Mouse (Mus musculus) embryonic fibroblast, embryonic 13.5 days (primary cell): Measurements from ENCODE around the gene Sept6. TPM values are rescaled to one million over a fixed set of nuclear protein-coding genes. Genes with fewer than 3 reads are reported as not detected.

ENCODE experiments used
- H3K27ac ChIP-seq: 2 replicates; pipeline ENCODE4 v1.5.1; 2012; ENCODE audit warnings: low read length, control low read depth, inconsistent platforms; ENCODE audit not compliant: insufficient read depth
- H3K4me1 ChIP-seq: 2 replicates; pipeline ENCODE4 v1.6.1; 2011; ENCODE audit warnings: low read length; ENCODE audit not compliant: control insufficient read depth, insufficient read depth
- H3K4me3 ChIP-seq: 2 replicates; pipeline ENCODE4 v1.5.1; 2011; ENCODE audit warnings: mild to moderate bottlenecking, control low read depth, low read length; ENCODE audit not compliant: insufficient read depth
- CTCF ChIP-seq: IDR thresholded peaks from 2 replicates; pipeline ENCODE4 v1.5.1; 2011; ENCODE audit warnings: mild to moderate bottlenecking, control low read depth, low read length, moderate library complexity, borderline replicate concordance; ENCODE audit not compliant: insufficient read depth
- POLR2A ChIP-seq: IDR thresholded peaks from 2 replicates; pipeline ENCODE4 v1.6.1; 2011; ENCODE audit warnings: low read depth, mild to moderate bottlenecking, control low read depth, low read length, moderate library complexity
- polyA plus RNA-seq: library from polyadenylated mRNA; stranded (reverse); fragments of >200 nt; gene quantifications from 2 replicates; pipeline ENCODE4 v1.2.4, GENCODE M21; 2011; ENCODE audit warnings: low read depth; ENCODE audit not compliant: missing spikeins, insufficient read length

Gene Sept6
- polyA plus RNA-seq, 1 experiment, result 29.6 TPM

DNA sequence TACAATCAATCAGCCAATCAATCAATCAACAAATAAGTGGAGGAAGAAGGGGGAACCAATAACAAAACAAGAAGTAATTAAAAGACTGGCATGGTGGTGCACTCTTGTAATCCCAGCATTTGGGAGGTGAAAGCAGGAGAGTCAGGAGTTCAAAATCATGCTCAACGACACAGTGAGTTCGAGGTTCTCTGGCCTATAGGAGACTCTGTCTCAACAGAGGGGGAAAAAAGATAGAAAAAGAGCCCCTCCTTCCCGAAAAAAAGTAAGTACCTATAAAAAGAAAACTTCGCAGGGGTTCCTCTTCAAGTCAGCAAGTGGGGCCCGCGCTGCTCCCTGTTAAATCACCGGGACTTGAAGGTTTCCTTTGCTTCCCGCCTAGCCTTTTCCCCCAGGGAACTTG lies 117.8 kb downstream of the Sept6 start, which contains the start of the genes Ube2a and C330007P06Rik:
TSS of gene Ube2a (plus strand) at position 136 of the 400 bp plus-strand sequence.
TSS of gene C330007P06Rik (minus strand) at position 347 of the 400 bp plus-strand sequence.
- TF ChIP-seq POLR2A (no peak), CTCF (no peak)
- H3K27ac ChIP-seq, result no peak within 1 kb of the TSS; the same call in 1 of the 2 replicates
- peak within 1 kb of the TSS; percentile 91 for H3K4me3 ChIP-seq
- H3K4me1 ChIP-seq, result no peaks in the 10 kb centered on the region

- Histone ChIP-seq H3K4me3 (no peak overlapping the region), H3K4me1 (no peaks in the 10 kb centered on the region), H3K27ac (no peak overlapping the region)
- TF ChIP-seq CTCF, result no peak
- TF ChIP-seq POLR2A, result no peak
Observed at GRCm38 (mm10) chrX:36870372-36870771, 121.2 kb downstream of the Sept6 start.

DNA sequence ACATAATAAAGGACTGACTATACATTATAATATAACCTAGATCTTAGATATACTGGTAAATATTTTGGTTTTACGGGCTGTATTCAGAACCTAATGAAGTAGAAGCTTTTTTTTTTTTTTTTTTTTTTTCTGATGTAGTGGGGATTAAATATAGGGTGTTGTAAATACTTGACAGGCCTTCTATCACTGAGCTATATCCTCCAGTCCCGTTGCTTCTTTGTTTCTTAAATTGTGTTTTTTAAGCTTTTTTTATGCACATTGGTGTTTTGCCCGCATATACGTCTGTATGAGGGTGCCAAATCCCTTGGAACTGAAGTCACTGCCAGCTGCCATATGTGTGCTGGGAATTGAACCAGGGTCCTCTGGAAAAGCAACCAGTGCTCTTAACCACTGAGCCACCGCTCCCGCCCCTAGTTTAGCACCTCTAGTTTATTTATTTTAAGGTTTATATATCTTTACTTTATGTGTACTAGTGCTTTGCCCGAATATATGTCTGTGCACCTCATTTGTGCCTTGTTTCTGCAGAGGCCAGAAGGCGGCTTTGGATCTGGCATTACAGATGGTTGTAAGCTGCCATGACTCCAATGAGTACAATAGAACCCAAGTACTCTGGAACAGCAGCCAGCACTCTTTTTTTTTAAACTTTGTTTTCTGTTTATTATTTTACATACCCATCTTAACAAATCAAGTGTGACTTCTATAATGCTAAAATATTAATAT lies 126.8 kb downstream of the Sept6 start:
- Histone ChIP-seq H3K4me3 (no peak overlapping the region; the same call in 1 of the 2 replicates), H3K4me1 (no peaks in the 10 kb centered on the region), H3K27ac (no peak overlapping the region)
- TF ChIP-seq CTCF, result no peak
- TF ChIP-seq POLR2A, result no peak

DNA sequence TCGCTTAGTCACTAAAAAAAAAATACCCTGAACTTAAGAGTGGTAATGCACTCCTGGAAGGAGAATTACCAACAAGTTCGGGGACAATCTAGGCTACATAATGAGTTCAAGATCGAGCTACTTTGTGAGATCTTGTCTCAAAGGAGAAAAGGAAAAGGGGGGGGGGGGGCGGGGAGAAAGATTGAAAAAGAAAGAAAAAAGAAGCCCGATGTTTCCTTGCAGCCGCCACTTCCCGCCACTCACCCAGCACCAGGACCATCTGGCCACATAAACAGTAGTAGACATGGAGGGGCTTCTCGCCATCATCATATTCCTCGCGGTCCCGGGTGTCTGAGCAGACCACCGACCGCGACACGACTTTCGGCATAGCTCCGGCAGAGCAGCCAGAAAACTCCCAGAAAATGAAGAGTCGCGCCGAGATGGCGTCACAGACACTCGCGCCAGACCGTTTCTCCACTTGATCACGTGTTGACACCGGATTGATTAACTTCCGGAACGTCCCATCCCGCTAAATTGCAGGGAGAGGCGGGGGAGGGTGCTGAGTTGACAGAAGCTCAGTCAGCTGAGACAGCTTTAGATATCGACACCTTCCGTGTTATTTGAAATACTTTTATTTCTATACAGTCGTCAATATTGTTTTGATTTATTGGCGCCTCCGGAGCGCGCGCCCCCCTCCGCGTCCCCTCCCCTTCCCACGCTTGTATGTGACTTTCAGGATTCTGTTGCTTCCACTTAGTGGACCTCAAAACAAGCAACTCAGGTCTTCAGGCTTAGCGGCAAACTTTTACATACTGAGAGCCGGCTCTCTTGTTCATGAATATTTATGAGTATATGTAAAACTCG lies 127.6 kb downstream of the Sept6 start:
- Histone ChIP-seq H3K4me1 (no peaks in the 10 kb centered on the region), H3K4me3 (peak overlapping the region; percentile 69), H3K27ac (peak overlapping the region; percentile 5; the same call in 1 of the 2 replicates)
- no peak for TF ChIP-seq CTCF
- TF ChIP-seq POLR2A, result 0 out of 2 replicates have a peak, but pooled peaks have one; percentile 29

Other genes with a start within 250 kb of the Sept6 start
- 2.6 and 6.8 TPM in 2 replicates for gene Slc25a43, start 248.1 kb downstream of the Sept6 start, polyA plus RNA-seq
- 488 and 502 TPM in 2 replicates for gene Slc25a5, start 196.1 kb downstream of the Sept6 start, polyA plus RNA-seq
- 60.2 and 65.7 TPM in 2 replicates for gene Ube2a, start 117.9 kb downstream of the Sept6 start, polyA plus RNA-seq
- gene C330007P06Rik, start 117.7 kb downstream of the Sept6 start, polyA plus RNA-seq, result 43.8 and 52.9 TPM in 2 replicates
- 6.6 and 8.0 TPM in 2 replicates for gene Nkrf, start 88.9 kb downstream of the Sept6 start, polyA plus RNA-seq
- not detected in 2 replicates for gene Sowahd, start 57.1 kb upstream of the Sept6 start, polyA plus RNA-seq
- 1,160 and 1,325 TPM in 2 replicates for gene Rpl39, start 93.6 kb upstream of the Sept6 start, polyA plus RNA-seq
- gene Upf3b, start 118.5 kb upstream of the Sept6 start, polyA plus RNA-seq, result 20.9 and 23.9 TPM in 2 replicates
- gene Nkap, start 135.0 kb upstream of the Sept6 start, polyA plus RNA-seq, result 13.0 and 17.8 TPM in 2 replicates
- gene Akap14, start 177.0 kb upstream of the Sept6 start, polyA plus RNA-seq, result not detected in 2 replicates
- 118 and 124 TPM in 2 replicates for gene Ndufa1, start 199.4 kb upstream of the Sept6 start, polyA plus RNA-seq
- 3.1 and 4.1 TPM in 2 replicates for gene Rnf113a1, start 199.5 kb upstream of the Sept6 start, polyA plus RNA-seq
- not detected in 2 replicates for gene Gm9, start 219.2 kb upstream of the Sept6 start, polyA plus RNA-seq
- not detected in 2 replicates for gene Rhox1, start 230.5 kb upstream of the Sept6 start, polyA plus RNA-seq